Mouse (Mus musculus): ENCODE measurements around the gene Parvb. TPM values are rescaled to one million over a fixed set of nuclear protein-coding genes. Genes with fewer than 3 reads are reported as not detected.

The Parvb gene
- polyA plus RNA-seq, 1 experiment from 2014 or later = 2.5 TPM

- no peak overlapping the region for H3K4me3 ChIP-seq (ENCODE audit: low read length)
- H3K36me3 ChIP-seq (ENCODE audit: control insufficient read depth, insufficient read depth, low read length) = no peaks in the 10 kb centered on the region
- H3K9ac ChIP-seq (ENCODE audit: low read depth, low read length) = no peak overlapping the region
- H3K4me1 ChIP-seq (ENCODE audit: control insufficient read depth, insufficient read depth, low read length) = peaks cover 9% of the 10 kb centered on the region; the same call in 1 of the 2 replicates
- H3K4me2 ChIP-seq (ENCODE audit: low read depth, low read length) = no peak overlapping the region
- no peak for ATAC-seq
- WGBS = 71% methylated on average over 3 of the region's 3 CpGs
- H3K9me3 ChIP-seq (ENCODE audit: control insufficient read depth, low read length) = no peaks in the 10 kb centered on the region
- no peaks in the 10 kb centered on the region for H3K27me3 ChIP-seq (replicated peaks; ENCODE audit: control insufficient read depth, insufficient read depth, low read length)
- H3K27ac ChIP-seq (ENCODE audit: low read length) = no peak overlapping the region
Observed at GRCm38 (mm10) chr15:84364746-84365145, 132.9 kb downstream of the Parvb start.

Other genes starting within 250 kb of the Parvb start
- 0.05 and 0.18 TPM in 2 replicates for gene Efcab6, start 166.7 kb upstream of the Parvb start, polyA plus RNA-seq (2015; fragmentation: Nextera tagmentation; extraction: Ambion mirVana)
- 4.9 and 5.1 TPM in 2 replicates for gene Sult4a1, start 126.3 kb upstream of the Parvb start, polyA plus RNA-seq (2015; fragmentation: Nextera tagmentation; extraction: Ambion mirVana)
- not detected in 2 replicates for gene Pnpla5, start 108.9 kb upstream of the Parvb start, polyA plus RNA-seq (2015; fragmentation: Nextera tagmentation; extraction: Ambion mirVana)
- gene Pnpla3, start 64.2 kb upstream of the Parvb start, polyA plus RNA-seq (2015; fragmentation: Nextera tagmentation; extraction: Ambion mirVana) = 0.95 and 1.2 TPM in 2 replicates
- gene Samm50, start 39.8 kb upstream of the Parvb start, polyA plus RNA-seq (2015; fragmentation: Nextera tagmentation; extraction: Ambion mirVana) = 152 and 165 TPM in 2 replicates
- gene Parvg, start 92.0 kb downstream of the Parvb start, polyA plus RNA-seq (2015; fragmentation: Nextera tagmentation; extraction: Ambion mirVana) = 3.1 and 3.2 TPM in 2 replicates
- 0.77 and 0.93 TPM in 2 replicates for gene Shisal1, start 215.1 kb downstream of the Parvb start, polyA plus RNA-seq (2015; fragmentation: Nextera tagmentation; extraction: Ambion mirVana)